Mouse (Mus musculus): ENCODE results near the gene Defb5.
"Not testable (repeated sequence)": the region's sequence is repeated elsewhere in the genome, so short reads cannot be mapped to it uniquely, and the experiment has no call there.

Defb5 gene

GRCm38 (mm10) chr8:19247280-19247679 lies at the start of gene Defb5:
Defb5 (plus strand) TSS chr8:19247580.
- DNase-seq (ENCODE audit: low spot score in 2 of 2), result no peak

- no peak for DNase-seq (ENCODE audit: low spot score in 2 of 2)
Measured at GRCm38 (mm10) chr8:19225161-19225560, 22.2 kb upstream of the Defb5 start, which contains the start of gene Defb6. Defb6 (plus strand) TSS chr8:19225478.

- DNase-seq (ENCODE audit: low spot score in 2 of 2), result no peak
Measured at GRCm38 (mm10) chr8:19238101-19238500, 9.3 kb upstream of the Defb5 start.

- DNase-seq (ENCODE audit: low spot score in 2 of 2), result no peak
Measured at GRCm38 (mm10) chr8:19239616-19240015, 7.8 kb upstream of the Defb5 start, which contains the start of gene Defb46. Defb46 (plus strand) TSS chr8:19239916.

- DNase-seq (ENCODE audit: low spot score in 2 of 2), result no peak
Measured at GRCm38 (mm10) chr8:19258136-19258535, 10.8 kb downstream of the Defb5 start.

GRCm38 (mm10) chr8:19259667-19260066 lies 12.3 kb downstream of the Defb5 start:
- no peak for DNase-seq (ENCODE audit: low spot score in 2 of 2)

- DNase-seq (ENCODE audit: low spot score in 2 of 2), result not testable (repeated sequence)
Measured at GRCm38 (mm10) chr8:19293060-19293459, 45.7 kb downstream of the Defb5 start, which contains the start of gene Defb3. Defb3 (plus strand) TSS chr8:19293360.

GRCm38 (mm10) chr8:19298361-19298760 lies 51.0 kb downstream of the Defb5 start:
- not testable (repeated sequence) for DNase-seq (ENCODE audit: low spot score in 2 of 2)
